Comparison of ENCODE assay signal across 37 mouse cellular contexts in genomic region chr4:99046471-99046870, GRCm38 (mm10). TPM values are rescaled to one million over a fixed set of nuclear protein-coding genes. Genes with fewer than 3 reads are reported as not detected.
"Had no signal": no experiment of that assay in that cellular context is flagged by ENCODE, and none has a peak within 500 bp of the region (broad histone marks: within the 10 kb centered on the region; RNA-seq: fewer than 3 reads in every experiment).

No protein-coding gene starts in this region.

- H3K4me3 ChIP-seq: heart, adult 2 months; heart, embryonic 10.5 days; heart, embryonic 12.5 days; heart, embryonic 13.5 days; heart, embryonic 15.5 days; hindbrain, embryonic 10.5 days; hindbrain, embryonic 12.5 days; hindbrain, embryonic 13.5 days; hindbrain, embryonic 15.5 days; intestine, embryonic 15.5 days; kidney, embryonic 15.5 days; layer of hippocampus, adult 2 months had no signal

- H3K27me3 ChIP-seq: heart, embryonic 12.5 days; heart, embryonic 13.5 days; heart, embryonic 15.5 days; hindbrain, embryonic 12.5 days; hindbrain, embryonic 13.5 days; hindbrain, embryonic 15.5 days; intestine, embryonic 15.5 days; kidney, embryonic 15.5 days had no signal

- H3K27ac ChIP-seq: heart, adult 2 months; heart, embryonic 10.5 days; heart, embryonic 13.5 days; heart, embryonic 15.5 days; hindbrain, embryonic 10.5 days; hindbrain, embryonic 12.5 days; hindbrain, embryonic 13.5 days; hindbrain, embryonic 14.5 days; hindbrain, embryonic 15.5 days; hindbrain, postnatal 0 days; intestine, embryonic 15.5 days; kidney, embryonic 15.5 days; kidney, postnatal 0 days; layer of hippocampus, adult 2 months had no signal

- H3K9me3 ChIP-seq: heart, embryonic 10.5 days; heart, embryonic 12.5 days; heart, embryonic 13.5 days; heart, embryonic 15.5 days; hindbrain, embryonic 12.5 days; hindbrain, embryonic 13.5 days; hindbrain, embryonic 15.5 days; intestine, embryonic 15.5 days; kidney, embryonic 15.5 days had no signal

- H3K4me1 ChIP-seq: heart, embryonic 15.5 days; hindbrain, embryonic 10.5 days; hindbrain, embryonic 12.5 days; hindbrain, embryonic 13.5 days; hindbrain, embryonic 15.5 days; intestine, embryonic 15.5 days; kidney, embryonic 15.5 days had no signal

- H3K9ac ChIP-seq: heart, embryonic 12.5 days; heart, embryonic 13.5 days; heart, embryonic 15.5 days; hindbrain, embryonic 12.5 days; hindbrain, embryonic 13.5 days; hindbrain, embryonic 14.5 days; hindbrain, embryonic 15.5 days; intestine, embryonic 15.5 days; kidney, embryonic 15.5 days had no signal

- H3K4me2 ChIP-seq: heart, embryonic 11.5 days; heart, embryonic 12.5 days; heart, embryonic 13.5 days; heart, embryonic 15.5 days; hindbrain, embryonic 12.5 days; hindbrain, embryonic 13.5 days; hindbrain, embryonic 14.5 days; hindbrain, embryonic 15.5 days; intestine, embryonic 15.5 days; kidney, embryonic 15.5 days had no signal

- DNase-seq: heart, adult 2 months; heart, postnatal 10 days; heart, postnatal 14 days; heart, postnatal 36 days; heart, postnatal 4 days; kidney, adult 11 months; kidney, adult 2 months; kidney, adult 8-10 months; kidney, postnatal 10 days; kidney, postnatal 14 days; kidney, postnatal 25 days; kidney, postnatal 36 days; kidney, postnatal 4 days; layer of hippocampus, adult 9-11 months; layer of hippocampus, postnatal 36 days had no signal

- ATAC-seq: hindbrain, embryonic 16.5 days; hindbrain, postnatal 0 days; inflammation-experienced regulatory T-cells, adult 6 months; intestine, embryonic 15.5 days; intestine, embryonic 16.5 days; intestine, postnatal 0 days had no signal

RNA-seq across cellular contexts. Expression of gene Angptl3, which starts 15.7 kb away (rescaled TPM):
- total RNA-seq: hindbrain, postnatal 0 days; layer of hippocampus, adult 18-20 months; layer of hippocampus, adult 2 months; layer of hippocampus, postnatal 10 days had no signal
- polyA plus RNA-seq: inflammation-experienced regulatory T-cells, adult 6 months; large intestine, adult 2 months had no signal
